Mouse (Mus musculus): ENCODE measurements at regions not wholly inside any gene's neighbourhood (a gene's known extent, or its start where the extent isn't known, plus 50 kb on each side); places are given as distances from the start of the nearest gene placed in this dataset.

- in situ Hi-C loops (cut with MboI, MseI): no loop called here
Measured at GRCm38 (mm10) chr3:21497011-21497410, 579.4 kb upstream of the Tbl1xr1 start.

DNA sequence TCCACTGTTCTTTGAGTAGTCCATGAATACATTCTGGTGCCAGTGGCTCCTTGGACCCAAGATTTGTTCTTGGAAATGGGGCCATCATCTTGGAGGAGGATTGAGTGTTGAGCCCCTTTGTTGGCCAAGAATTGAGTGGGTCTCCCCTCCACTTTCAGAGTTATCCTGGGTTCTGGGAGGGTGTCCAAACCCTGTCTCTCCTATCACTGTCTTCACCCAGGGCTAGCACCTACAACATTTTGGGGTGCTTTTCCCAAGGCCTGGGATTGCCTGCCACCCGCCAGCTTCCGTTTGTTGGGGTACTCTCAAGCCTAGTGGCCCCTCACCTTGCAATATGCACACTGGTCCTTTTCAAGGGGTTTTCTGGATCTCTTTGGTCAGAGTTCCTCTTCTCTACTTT, 568.8 kb upstream of the Tbl1xr1 start:
- in situ Hi-C loops (cut with MboI, MseI): no loop called here

DNA sequence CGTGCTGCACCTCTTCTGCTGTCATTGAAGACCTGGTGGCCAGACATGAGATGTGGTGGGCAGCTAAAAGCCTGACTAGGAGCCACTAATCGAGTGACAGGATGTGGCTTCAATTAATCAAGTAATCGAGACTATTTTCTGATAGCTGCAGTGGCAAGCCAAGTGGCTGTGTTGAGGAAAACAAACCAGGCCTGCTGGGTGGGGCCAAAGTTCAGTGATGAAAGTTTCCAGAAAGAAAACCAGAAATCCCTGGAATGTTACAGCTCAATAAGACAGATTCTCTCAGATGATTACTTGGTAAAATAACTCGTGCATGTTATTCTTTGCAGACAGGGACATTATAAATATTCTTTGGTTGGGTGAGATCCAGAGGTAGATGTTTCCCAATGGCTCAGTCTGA, 564.4 kb upstream of the Tbl1xr1 start:
- in situ Hi-C loops (cut with MboI, MseI): no loop called here

- in situ Hi-C loops (cut with MboI, MseI): no loop called here
Measured at GRCm38 (mm10) chr3:21524426-21524937, 552.0 kb upstream of the Tbl1xr1 start.

DNA sequence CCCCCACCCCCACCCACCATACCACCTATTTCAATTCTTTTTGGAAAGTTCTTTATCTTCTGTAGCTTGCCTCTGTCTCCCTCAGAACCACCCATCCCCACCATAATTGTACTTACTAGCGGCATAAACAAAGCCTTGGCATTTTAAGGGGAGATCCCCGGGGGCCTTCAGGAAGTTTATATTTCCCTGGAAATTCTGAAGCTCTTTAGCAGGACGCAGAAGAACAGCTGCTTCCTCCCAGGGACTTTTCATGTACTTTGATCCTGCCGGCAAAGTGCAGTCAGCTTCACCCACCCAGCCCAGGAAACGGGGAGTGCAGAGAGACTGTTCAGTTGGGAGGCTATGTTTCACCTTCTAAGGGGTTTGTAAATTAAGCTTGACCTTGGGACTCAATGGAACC, 545.6 kb upstream of the Tbl1xr1 start:
- in situ Hi-C loops (cut with MboI, MseI): no loop called here

- in situ Hi-C loops (cut with MboI, MseI): no loop called here
Measured at GRCm38 (mm10) chr3:21539138-21539537, 537.3 kb upstream of the Tbl1xr1 start.

DNA sequence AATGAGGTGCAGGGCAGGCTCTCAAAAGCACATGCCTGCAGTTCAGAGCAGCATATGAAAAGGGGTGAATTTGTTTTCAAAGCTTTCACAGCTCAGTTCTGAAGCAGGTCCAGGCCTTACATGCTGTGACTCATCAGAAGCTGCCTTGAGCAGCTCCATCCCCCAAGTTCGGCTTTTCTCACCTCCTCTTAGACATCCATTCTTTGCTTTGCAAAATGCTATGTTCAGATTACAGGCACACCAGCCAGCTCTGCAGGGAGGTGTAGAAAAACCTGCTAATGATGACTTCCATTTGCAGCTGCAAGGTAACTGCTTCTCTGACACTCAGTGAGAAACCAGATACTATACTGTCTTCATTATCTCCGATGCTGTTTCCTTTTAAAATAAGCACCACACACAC, 532.0 kb upstream of the Tbl1xr1 start:
- in situ Hi-C loops (cut with MboI, MseI): loop anchor here (5.0 kb wide), 1 partner anchor 43 kb away; no protein-coding TSS in a partner anchor

GRCm38 (mm10) chr3:21545156-21545893, 531.1 kb upstream of the Tbl1xr1 start:
- in situ Hi-C loops (cut with MboI, MseI): no loop called here

- in situ Hi-C loops (cut with MboI, MseI): no loop called here
Measured at GRCm38 (mm10) chr3:21546411-21546810, 530.0 kb upstream of the Tbl1xr1 start.

DNA sequence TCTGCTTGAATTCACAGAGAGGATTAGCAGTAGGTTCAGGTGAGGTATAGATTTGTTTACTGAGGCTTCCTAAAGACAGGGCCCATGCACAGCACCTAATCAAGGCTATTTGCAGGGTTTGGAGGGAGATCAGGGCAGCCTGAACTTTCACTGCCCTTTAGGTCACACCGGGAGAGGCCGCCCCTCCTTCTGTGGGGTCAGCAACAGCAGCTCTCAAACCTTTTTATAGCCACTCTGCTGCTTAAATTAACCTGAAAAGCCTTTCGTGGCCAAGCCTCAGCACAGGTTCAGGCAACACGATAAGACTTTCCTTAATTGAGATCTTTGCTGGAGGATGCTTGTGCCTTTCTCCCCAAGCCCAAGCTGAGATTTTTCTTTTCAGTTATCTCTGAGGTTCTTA, 526.8 kb upstream of the Tbl1xr1 start:
- in situ Hi-C loops (cut with MboI, MseI): no loop called here

DNA sequence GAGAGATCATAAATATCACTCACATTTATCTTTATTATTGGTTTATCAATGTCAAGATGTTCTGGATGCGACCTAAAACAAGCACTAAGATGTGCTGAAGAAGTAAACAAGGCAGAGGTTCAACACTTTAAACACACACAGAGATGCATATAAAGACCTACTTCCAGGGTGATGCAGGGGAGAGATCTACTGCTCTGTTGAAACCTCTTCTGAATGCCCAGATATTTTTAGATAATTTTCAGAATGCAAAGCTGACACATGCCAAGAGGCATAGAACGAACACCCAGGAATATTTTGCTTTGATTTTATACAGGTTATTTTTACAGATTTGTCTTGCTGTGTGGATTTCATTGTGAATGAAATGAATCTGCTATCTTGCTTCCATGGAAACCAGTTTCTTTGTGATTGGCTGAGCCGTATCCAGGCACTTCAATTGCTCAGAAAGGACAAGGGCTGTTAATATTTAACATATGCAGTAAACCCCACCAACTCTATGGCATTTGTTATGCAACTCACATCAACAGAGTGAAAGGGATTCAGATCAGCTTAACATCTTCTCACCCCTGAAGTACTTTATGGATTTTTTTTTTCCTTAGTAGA, 523.2 kb upstream of the Tbl1xr1 start:
- in situ Hi-C loops (cut with MboI, MseI): no loop called here

GRCm38 (mm10) chr3:21553859-21554258, 522.6 kb upstream of the Tbl1xr1 start:
- in situ Hi-C loops (cut with MboI, MseI): no loop called here

- in situ Hi-C loops (cut with MboI, MseI): no loop called here
Measured at GRCm38 (mm10) chr3:21557963-21558441, 518.5 kb upstream of the Tbl1xr1 start.

GRCm38 (mm10) chr3:21562771-21563312, 513.6 kb upstream of the Tbl1xr1 start:
- in situ Hi-C loops (cut with MboI, MseI): no loop called here

GRCm38 (mm10) chr3:21563454-21563853, 513.0 kb upstream of the Tbl1xr1 start:
- in situ Hi-C loops (cut with MboI, MseI): no loop called here

- in situ Hi-C loops (cut with MboI, MseI): no loop called here
Measured at GRCm38 (mm10) chr3:21564211-21564781, 512.2 kb upstream of the Tbl1xr1 start.

DNA sequence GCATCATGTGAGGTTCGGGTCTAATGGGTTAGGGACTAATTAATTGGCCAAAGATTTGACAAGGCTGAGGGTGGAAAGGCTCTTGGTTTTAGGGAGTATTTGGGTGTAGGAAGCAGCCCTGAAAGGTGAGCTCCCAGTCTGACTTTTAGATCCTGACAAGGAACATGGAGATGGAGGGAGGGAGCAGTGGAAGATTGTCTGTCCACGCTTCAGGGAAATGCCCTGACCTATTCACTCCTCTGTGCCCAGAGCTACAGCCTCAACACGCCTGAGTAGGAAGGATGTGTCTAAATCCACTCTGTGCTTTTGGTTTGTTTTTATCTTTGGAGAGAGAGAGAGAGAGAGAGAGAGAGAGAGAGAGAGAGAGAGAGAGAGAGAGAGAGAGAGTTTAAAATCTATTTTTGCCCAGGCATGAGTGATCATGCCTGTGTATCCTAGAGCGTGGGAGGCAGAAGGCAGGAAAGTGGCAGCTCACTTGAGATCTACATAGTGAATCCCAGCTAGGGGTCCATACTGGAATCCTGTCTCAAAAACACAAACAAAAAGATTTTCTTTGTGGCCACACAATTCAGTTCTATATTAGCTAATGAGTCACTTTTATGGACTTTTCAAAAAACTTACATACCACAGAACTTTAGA, 511.5 kb upstream of the Tbl1xr1 start:
- in situ Hi-C loops (cut with MboI, MseI): no loop called here

GRCm38 (mm10) chr3:21569721-21570120, 506.7 kb upstream of the Tbl1xr1 start:
- in situ Hi-C loops (cut with MboI, MseI): no loop called here

GRCm38 (mm10) chr3:21578635-21579034, 497.8 kb upstream of the Tbl1xr1 start:
- in situ Hi-C loops (cut with MboI, MseI): no loop called here

- in situ Hi-C loops (cut with MboI, MseI): no loop called here
Measured at GRCm38 (mm10) chr3:21582122-21582521, 494.3 kb upstream of the Tbl1xr1 start.

DNA sequence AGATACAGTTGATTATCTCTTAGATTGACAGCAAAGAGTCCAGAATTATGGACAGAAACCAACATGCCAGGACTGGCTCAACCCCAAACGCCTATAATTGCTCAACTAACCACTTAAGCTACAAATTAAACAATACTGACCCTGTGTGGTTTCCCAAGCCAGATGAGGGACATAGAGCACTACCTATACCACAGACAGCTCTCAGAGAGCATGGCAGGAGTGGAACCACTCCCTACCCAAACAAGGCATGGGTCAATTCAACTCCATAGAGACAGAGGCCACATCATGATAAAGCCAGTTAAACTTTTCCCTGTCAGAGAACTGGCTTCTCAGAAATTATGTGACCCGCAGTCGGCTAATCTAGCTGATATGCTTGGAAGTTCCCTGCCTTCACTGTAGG, 490.7 kb upstream of the Tbl1xr1 start:
- in situ Hi-C loops (cut with MboI, MseI): loop anchor here (5.0 kb wide), 1 partner anchor 43 kb away; no protein-coding TSS in a partner anchor

DNA sequence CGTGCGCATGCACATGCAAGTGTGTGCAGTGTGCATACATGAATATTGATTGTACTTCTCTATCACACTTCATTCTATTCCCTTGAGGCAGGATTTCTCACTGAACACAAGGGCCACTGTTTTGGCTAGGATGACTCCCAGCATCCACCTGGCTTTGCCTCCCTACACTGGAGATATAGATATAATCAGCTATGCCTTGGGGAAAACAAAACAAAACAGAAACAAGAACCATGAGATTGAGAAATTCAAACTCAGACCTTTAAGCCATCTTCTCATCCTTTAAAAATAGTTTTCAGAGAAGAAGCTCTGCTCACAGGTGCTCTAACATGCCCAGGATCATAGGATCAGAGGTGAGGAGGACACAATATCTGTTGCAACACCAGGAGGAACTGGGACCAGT, 469.6 kb upstream of the Tbl1xr1 start:
- in situ Hi-C loops (cut with MboI, MseI): no loop called here

All from regulatory T cell (primary cell).